Mouse (Mus musculus) thymus, postnatal 4 days (tissue): ENCODE measurements at regions not wholly inside any gene's neighbourhood (a gene's known extent, or its start where the extent isn't known, plus 50 kb on each side); places are given as distances from the start of the nearest gene placed in this dataset.

Experiments used
- DNase-seq: peaks from one replicate; pipeline ENCODE4 v3.0.0; 2021

DNA sequence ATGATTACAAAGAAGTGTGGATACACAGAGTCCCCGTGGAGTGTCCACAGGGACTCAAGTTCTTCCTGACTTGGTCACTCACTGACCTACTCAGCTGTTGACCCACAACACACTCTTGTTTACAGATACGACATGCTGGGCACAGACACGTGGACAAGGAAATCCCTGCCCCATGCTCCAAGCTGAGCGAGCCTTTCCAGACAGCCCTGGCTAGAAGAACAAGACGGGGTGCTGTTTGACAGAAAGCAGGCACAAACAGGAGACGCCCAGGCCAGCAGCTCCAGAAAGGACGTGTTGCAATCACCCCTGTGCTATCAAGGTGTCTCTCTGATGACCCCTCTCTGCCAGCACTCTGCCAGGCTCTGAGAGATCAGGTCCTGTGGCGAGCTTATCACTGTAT is 112.6 kb upstream of the Gm14444 start:
- no peak for DNase-seq

DNA sequence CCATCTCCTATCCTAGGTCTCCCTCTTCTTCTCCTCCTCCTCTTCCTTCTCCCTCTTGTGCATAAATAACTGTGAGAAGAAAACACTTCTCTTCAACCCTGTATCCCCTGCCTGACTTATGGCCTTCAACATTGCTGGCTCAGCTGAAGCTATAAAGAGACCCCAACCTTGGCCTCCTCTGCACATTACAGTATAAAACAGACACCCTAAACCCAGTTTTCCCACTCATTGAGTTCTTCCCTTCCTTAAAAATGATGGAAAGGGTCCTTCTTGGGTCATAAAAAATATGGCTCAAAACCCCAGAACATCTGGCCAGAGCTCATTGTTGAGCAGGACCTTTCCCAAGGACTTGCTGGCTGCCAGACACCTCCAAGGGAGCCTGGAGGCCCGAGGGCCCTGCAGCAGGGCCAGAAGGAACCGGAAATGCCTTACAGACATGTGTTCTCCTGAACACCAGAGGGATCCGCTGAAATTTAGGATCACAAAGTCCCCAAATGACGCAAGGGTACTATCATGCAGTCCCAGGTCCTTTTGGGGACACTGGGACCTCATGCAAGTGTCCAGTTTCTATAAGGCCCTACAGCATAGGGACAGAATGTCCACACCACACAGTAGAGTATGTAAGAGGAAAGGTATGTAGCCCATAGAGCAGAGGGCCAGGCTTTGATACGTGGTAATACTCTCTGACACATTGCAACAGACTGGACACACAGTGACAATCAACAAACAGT is 109.9 kb upstream of the Gm14444 start:
- DNase-seq = no peak

DNA sequence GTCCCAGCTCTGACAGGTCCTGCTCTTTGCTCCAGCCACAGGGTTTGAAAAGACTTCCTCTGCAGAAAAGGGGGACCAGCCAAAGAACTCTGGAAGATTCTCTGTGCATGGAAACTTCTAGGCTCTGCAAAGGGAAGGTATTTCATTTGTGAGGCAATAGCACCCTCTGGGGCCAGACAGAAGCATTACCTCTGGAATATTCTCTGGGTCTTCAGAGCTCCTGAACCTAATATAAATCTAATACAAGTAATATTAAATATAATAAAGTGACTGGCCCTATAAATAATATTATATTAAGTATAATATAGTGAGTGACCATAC is 109.4 kb upstream of the Gm14444 start:
- DNase-seq = peak; percentile 52

DNA sequence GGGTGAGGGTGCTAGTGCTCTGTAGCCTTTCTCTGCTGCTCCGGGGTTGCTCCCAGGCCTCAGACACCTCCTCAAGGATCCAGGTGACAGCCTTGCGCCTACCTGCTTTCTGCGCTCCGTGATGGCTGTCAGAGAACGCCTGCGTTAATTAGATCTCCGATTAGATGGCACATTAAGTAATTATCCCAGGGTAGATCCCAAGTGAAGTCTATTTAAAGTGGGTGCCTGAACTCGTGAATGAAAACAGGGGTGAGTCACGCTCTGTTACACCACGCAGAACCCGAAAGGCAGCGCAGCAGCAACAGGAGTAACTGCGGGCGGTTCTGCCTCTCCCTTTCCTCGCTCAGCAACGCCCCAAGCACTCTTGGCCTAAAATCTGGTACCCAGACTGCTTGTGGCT is 108.2 kb upstream of the Gm14444 start:
- no peak for DNase-seq

DNA sequence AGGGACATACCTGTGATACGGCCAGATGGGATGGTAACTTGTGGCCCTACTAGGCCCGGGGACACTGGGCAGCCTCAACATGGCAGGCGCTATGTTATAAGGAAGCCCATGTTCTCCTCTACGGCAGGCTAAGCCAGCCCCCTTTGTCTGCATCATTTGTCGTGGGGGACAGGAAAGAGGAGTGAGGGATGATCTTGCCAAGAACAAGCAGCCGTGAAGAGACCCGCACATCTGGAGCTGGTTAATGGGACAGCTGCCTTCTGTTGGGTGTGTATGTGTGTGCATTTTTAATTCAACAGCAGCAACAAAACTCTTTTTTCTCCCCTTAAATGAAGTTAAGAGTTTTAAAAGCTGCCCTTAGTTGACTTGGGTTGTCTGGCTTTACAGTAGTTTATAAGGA is 106.4 kb upstream of the Gm14444 start:
- no peak for DNase-seq

DNA sequence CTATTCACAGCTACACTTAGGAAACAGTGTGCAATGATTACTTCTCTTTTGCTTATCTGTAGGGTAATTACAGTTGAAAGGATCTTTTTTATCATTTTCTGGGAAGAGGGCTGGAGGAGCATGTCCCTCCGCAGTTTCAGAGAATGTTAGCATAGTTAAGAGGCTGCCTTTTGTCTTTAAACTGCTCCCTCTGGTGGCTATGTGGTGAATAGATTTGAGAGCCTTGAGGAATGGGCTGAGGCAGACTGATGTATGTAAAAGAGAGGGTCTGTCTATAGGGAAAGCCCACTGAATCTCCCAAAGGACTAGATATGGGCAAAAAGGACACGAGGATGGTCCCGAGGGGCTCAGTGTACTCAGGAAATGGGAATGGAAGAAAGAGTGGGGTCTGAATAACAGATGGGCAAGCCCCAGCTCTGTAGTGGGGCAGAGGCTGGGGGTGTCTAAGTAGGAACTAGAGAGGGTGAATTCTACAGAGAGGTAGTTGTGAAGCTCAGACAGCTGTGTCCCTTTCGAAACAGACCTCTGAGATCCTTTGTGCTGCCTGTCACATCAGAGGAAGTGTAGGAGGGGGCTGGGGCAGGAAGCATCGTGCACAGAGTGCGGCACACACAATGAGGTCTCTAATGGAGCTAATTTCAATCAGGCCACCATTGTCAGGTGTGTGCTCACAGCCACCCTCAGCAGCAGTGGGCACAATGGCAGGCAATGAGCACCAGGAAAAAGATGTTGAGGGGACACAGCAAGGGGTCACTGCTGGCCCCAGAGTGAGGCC is 104.0 kb upstream of the Gm14444 start:
- DNase-seq = peak; percentile 47

DNA sequence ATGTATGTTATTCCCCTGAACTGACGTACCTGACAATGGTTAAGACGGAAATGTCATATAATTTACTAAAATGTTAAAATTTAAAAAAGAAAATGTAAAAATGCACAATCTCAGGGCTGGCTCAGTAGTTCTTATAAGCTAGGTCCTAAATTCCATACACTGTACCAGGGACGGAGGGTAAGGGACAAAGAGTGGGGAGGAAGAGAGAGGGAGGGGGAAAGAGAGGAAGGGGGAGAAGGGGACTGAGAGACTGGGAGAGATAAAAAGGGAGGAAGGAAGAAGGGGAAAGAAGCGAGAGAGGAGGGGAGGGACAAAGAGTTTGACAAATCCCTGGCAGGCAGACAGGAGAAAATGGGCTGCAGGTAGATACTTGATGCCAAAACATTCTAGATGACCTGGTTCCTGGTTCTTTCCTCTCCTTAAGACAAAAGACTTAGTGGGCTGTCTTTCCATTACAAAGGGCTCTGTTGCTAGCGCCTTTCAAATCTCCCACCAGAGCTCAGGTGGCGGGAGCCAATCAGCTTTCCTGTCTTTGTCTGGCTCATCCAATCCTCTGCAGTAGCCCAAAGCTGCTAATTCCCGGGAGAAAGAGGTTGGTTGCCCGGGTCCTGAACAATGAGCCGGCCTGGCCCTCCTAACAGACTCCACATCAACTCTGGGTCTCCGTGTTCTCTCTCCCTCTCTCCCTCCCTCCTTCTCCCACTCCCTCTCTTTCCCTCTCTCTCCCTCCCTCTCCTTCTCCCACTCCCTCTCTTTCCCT is 92.7 kb upstream of the Gm14444 start:
- DNase-seq = no peak

DNA sequence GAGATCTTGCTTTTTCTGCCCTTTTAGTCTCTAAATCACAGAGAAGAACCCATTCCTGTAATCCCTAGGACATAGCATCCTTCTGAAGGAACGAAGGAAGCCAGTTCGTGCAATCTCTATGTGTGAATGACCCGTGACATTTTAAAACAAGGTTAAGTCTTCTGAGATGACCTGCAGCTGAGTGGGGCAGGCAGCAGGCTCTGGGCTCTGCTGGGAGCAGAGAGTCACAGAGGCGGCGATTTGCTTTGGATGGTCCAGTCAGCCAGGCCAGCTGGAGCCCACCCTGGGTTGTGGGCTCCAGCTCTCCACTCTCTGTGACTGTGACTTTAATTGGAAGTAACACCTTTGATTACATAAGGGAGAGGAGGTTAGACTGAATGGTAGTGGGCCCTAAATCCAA is 92.1 kb upstream of the Gm14444 start:
- DNase-seq = no peak

DNA sequence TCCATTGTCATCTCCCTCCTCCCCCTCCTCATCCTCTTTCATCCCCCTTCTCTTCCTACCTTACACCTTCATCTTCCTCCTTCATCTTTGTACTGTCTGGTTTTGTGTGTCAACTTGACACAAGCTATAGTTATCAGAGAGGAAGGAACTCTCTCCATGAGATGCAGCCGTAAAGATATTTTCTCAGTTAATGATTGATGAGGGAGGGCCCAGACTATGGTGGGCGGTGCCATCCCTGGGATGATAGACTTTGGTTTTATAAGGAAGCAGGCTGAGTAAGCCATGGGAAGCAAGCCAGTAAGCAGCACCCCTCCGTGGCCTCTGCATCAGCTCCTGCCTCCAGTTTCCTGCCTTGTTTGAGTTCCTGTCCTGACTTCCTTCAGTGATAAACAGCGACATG is 87.8 kb upstream of the Gm14444 start:
- DNase-seq = no peak

DNA sequence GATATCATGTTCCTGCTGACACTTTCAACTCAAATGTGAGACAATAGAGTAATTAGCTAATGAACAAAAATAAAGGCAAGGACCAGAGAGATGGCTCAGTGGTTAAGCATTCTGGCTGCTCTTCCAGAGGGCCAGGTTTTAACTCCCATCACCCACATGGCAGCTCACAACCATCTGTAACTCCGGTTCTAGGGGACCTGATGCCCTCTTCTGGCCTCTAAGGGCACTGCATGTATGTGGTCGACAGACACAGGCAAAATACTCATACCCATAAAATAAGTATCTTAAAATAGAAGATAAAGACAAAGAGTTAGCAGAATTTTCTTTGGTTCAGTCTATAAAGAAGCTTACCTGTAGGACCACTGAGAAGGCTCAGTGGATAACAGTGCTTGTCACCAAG is 80.3 kb upstream of the Gm14444 start:
- DNase-seq = peak; percentile 48

DNA sequence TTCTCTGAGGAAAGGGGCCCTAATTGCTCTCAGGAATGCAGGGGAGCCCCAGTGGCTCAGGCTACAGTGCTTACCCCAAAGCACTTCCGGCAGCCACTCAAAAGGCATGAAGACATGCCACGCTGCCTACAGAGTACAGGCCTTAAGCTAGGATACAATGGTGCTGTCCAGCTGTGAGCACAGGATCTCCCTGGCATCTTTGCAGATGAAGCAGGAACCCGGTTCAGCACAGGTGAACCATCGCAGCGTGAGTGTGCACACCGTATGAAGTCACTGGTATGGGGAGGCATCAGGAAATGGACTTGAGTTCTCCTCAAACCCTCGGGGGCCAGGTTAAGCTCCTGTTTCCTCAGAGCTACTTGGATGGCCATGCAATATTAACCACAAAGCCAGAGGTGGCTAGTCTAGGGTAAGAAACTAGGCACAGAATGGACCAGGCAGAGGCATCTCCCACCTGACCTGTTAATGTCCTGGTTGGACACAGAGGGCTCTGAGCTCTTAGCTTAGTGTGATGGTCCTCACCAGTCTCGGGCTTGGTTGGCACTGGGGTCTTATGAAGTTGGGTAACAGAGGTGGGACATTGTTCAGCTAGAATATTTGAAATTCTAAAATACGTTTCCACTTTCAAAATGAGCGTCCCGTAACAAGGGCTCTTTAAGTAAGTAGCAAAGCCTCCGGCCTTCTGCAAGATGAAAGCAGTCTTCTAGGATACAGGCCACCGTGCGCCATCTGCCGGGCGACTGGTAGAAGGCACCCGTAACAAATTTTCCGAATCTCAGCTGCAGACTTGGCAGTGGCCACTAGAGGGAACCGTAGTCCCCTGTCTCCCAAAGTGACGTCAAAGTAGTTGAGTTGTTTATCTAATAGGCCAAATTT is 77.7 kb upstream of the Gm14444 start:
- peak; percentile 82 for DNase-seq

DNA sequence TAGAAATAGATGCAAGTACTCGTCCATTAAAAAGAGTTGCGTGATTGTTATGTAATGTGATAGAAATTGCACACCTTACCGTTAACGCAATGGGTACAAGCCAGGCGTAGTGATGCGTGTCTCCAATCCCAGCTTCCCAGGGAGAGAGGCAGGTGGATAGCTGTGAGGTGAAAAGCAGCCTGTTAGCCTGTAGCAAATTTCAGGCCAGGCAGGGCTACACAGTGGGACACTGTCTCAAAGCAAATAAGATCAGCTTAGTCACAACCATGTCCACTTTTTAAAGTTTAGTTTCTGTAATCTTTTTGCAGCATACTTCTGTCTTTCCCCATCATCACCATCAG is 77.1 kb upstream of the Gm14444 start:
- no peak for DNase-seq

DNA sequence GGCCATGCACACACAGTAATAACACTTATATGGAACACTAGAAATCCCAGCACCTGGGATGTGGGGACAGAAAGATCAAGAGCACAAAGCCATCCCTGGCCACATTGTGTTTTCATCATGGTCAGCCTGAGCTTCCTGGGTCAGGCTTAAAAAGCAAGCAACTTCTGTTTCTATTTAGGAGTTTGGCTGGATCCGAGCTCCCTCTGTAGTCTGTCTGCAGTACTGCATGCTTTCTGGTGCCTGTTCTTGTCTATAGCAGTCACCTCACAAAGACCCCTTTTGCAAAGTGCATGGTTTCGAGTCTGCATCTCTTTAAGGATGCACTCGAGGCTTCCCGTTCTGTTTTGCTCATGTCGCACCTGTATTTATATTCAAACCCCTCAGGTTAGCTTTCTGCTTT is 73.4 kb upstream of the Gm14444 start:
- peak; percentile 52 for DNase-seq

DNA sequence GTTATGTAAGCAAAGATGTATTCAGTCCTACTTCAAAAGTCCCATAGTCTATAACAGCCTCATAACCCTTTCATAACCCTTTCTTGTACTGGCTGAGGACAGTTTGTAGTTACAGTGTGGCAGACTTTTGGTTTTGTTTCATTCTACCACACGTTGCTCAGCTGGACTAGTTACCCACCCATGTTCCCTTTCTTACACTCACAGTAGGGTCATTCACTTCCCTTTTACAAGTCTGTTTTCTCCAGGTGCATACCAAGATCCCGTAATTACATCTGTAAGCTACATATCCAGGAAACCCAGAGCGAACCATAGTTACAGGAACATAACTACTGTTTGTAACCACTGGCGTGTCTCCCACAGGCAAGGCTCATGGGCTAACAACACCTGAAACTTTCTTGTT is 72.1 kb upstream of the Gm14444 start:
- no peak for DNase-seq

DNA sequence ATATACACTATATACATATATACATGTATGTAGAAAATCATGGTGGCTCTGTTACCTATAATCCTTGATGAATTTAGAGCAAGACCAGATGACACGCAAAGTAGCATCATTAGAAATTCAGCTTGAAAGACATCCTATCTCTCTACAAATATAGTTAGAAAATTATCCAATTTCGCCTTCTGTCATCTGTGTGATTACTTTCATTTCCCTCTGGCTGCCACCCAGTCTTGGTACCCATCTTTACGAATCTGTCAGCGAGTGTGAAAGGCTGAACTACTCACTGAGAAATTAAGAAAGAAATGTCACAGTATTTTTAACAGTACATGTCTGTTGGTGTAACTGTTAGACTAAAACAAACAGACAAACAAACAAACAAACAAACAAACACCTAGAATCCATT is 67.8 kb upstream of the Gm14444 start:
- no peak for DNase-seq

DNA sequence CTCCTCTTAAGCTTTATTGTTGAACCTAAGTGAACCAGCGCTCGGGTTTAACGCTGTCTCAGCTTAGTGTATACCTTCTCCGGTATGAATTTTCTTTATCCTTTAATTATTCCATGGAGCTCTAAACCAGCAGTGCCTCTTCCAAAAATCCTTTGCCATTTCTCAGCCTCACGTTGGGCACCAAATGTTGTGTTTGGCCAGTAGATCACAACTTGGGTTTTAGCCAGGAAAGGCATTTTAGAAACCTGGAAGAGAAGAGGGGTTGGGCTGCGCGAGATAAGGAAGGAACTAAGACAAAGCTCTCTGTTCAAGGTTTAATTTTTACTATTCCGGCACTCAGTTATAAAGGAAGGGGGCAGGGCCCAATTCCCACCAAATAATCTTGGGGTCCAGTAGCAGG is 61.9 kb upstream of the Gm14444 start:
- DNase-seq = no peak
